Mouse (Mus musculus) retina, postnatal 1 day (tissue): ENCODE results near the gene Rtkn2.
"Not testable (repeated sequence)": the region's sequence is repeated elsewhere in the genome, so short reads cannot be mapped to it uniquely, and the experiment has no call there.

ENCODE experiments used
- DNase-seq: peaks from one replicate; pipeline ENCODE4 v3.0.0-alpha.2; 2012

Gene Rtkn2

GRCm38 (mm10) chr10:68081712-68082111 is 102.3 kb downstream of the Rtkn2 start:
- DNase-seq, result no peak

- DNase-seq, result no peak
These were observed 106.2 kb downstream of the Rtkn2 start for GRCm38 (mm10) chr10:68085574-68085973.

GRCm38 (mm10) chr10:68086973-68087372 is 107.6 kb downstream of the Rtkn2 start:
- no peak for DNase-seq

GRCm38 (mm10) chr10:68087722-68088121 is 108.4 kb downstream of the Rtkn2 start:
- no peak for DNase-seq

- DNase-seq, result no peak
These were observed 110.2 kb downstream of the Rtkn2 start for GRCm38 (mm10) chr10:68089435-68090196.

- no peak for DNase-seq
These were observed 110.8 kb downstream of the Rtkn2 start for GRCm38 (mm10) chr10:68090197-68090535.

- DNase-seq, result no peak
These were observed 111.2 kb downstream of the Rtkn2 start for GRCm38 (mm10) chr10:68090544-68090943.

- DNase-seq, result no peak
These were observed 111.6 kb downstream of the Rtkn2 start for GRCm38 (mm10) chr10:68091011-68091410.

GRCm38 (mm10) chr10:68091840-68092239 is 112.5 kb downstream of the Rtkn2 start:
- no peak for DNase-seq

- no peak for DNase-seq
These were observed 114.1 kb downstream of the Rtkn2 start for GRCm38 (mm10) chr10:68093496-68093895.

- DNase-seq, result no peak
These were observed 115.8 kb downstream of the Rtkn2 start for GRCm38 (mm10) chr10:68095136-68095535.

- DNase-seq, result no peak
These were observed 117.0 kb downstream of the Rtkn2 start for GRCm38 (mm10) chr10:68096395-68096794.

- DNase-seq, result no peak
These were observed 118.7 kb downstream of the Rtkn2 start for GRCm38 (mm10) chr10:68097821-68098675.

GRCm38 (mm10) chr10:68099801-68100200 is 120.4 kb downstream of the Rtkn2 start:
- not testable (repeated sequence) for DNase-seq

GRCm38 (mm10) chr10:68100506-68100905 is 121.1 kb downstream of the Rtkn2 start:
- no peak for DNase-seq

- no peak for DNase-seq
These were observed 121.9 kb downstream of the Rtkn2 start for GRCm38 (mm10) chr10:68101251-68101650.

GRCm38 (mm10) chr10:68102566-68102965 is 123.2 kb downstream of the Rtkn2 start:
- DNase-seq, result no peak

- no peak for DNase-seq
These were observed 123.9 kb downstream of the Rtkn2 start for GRCm38 (mm10) chr10:68103078-68103855.

GRCm38 (mm10) chr10:68103988-68104387 is 124.6 kb downstream of the Rtkn2 start:
- DNase-seq, result peak; percentile 60

GRCm38 (mm10) chr10:68104481-68104880 is 125.1 kb downstream of the Rtkn2 start:
- peak; percentile 68 for DNase-seq

- DNase-seq, result no peak
These were observed 125.8 kb downstream of the Rtkn2 start for GRCm38 (mm10) chr10:68104881-68105781.

- DNase-seq, result peak; percentile 89
These were observed 127.1 kb downstream of the Rtkn2 start for GRCm38 (mm10) chr10:68106351-68106950.
